Mouse (Mus musculus) induced T-regulatory cell, adult 2 months (primary cell): Measurements from ENCODE around the gene Frem1.

Experiments
- DNase-seq: peaks from one replicate; pipeline ENCODE4 v3.0.0-alpha.2; 2012; ENCODE audit warnings: low read depth

The Frem1 gene

GRCm38 (mm10) chr4:82872121-82872520 is 180.0 kb downstream of the Frem1 start:
- no peak for DNase-seq

GRCm38 (mm10) chr4:82870931-82871330 is 181.2 kb downstream of the Frem1 start:
- no peak for DNase-seq

- DNase-seq, result no peak
Observed at GRCm38 (mm10) chr4:82867731-82868445, 184.3 kb downstream of the Frem1 start.

- no peak for DNase-seq
Observed at GRCm38 (mm10) chr4:82867111-82867510, 185.0 kb downstream of the Frem1 start.

- DNase-seq, result no peak
Observed at GRCm38 (mm10) chr4:82864974-82865699, 187.0 kb downstream of the Frem1 start.

GRCm38 (mm10) chr4:82863316-82863715 is 188.8 kb downstream of the Frem1 start:
- DNase-seq, result no peak

GRCm38 (mm10) chr4:82861451-82861850 is 190.7 kb downstream of the Frem1 start:
- DNase-seq, result no peak

- DNase-seq, result no peak
Observed at GRCm38 (mm10) chr4:82860566-82860965, 191.6 kb downstream of the Frem1 start.

- peak; percentile 80 for DNase-seq
Observed at GRCm38 (mm10) chr4:82859131-82860125, 192.7 kb downstream of the Frem1 start, which contains the start of gene Zdhhc21. Gene Zdhhc21, minus strand, starts transcription at chr4:82859958.

- DNase-seq, result peak; percentile 56
Observed at GRCm38 (mm10) chr4:82858431-82859010, 193.6 kb downstream of the Frem1 start.

- no peak for DNase-seq
Observed at GRCm38 (mm10) chr4:82856986-82857385, 195.2 kb downstream of the Frem1 start.

GRCm38 (mm10) chr4:82853809-82854208 is 198.3 kb downstream of the Frem1 start:
- DNase-seq, result no peak

- peak; percentile 35 for DNase-seq
Observed at GRCm38 (mm10) chr4:82848552-82849234, 203.4 kb downstream of the Frem1 start.
